Comparison of ENCODE assay signal across 8 mouse cellular contexts in genomic region chr3:52180306-52180705, GRCm38 (mm10).
A peak's percentile ranks its signal among the peaks of the same experiment; 100 is the strongest.
DNase-seq lines count a peak whose midpoint lies in the region; ATAC-seq and TF ChIP-seq lines count a peak whose summit lies in the region.

No protein-coding gene starts in this region.

- no peaks in the 10 kb centered on the region for H3K9me3 ChIP-seq in hindbrain, postnatal 0 days (ENCODE audit: low read length)
- no peaks in the 10 kb centered on the region for H3K9me3 ChIP-seq in midbrain, embryonic 11.5 days (ENCODE audit: control insufficient read depth, low read length)

- TF ChIP-seq POLR2A in embryonic fibroblast, embryonic 13.5 days (IDR thresholded peaks at IDR 0.05; ENCODE audit: low read depth, low read length) = no peak

- no peaks in the 10 kb centered on the region for H3K27me3 ChIP-seq in hindbrain, postnatal 0 days (ENCODE audit: insufficient read depth, low read length)
- no peaks in the 10 kb centered on the region for H3K27me3 ChIP-seq in midbrain, embryonic 11.5 days (ENCODE audit: control insufficient read depth, insufficient read depth, low read length)

- intact Hi-C loops in left cerebral cortex, postnatal 10 days (cut with DNase I) = no loop called here

- peak overlapping the region; percentile 37 for H3K4me2 ChIP-seq in hindbrain, postnatal 0 days (ENCODE audit: low read depth, low read length)
- peak overlapping the region; percentile 3; the same call in 1 of the 2 replicates for H3K4me2 ChIP-seq in midbrain, embryonic 11.5 days

- H3K4me3 ChIP-seq in embryonic fibroblast, embryonic 13.5 days (ENCODE audit: insufficient read depth, low read length) = no peak overlapping the region
- H3K4me3 ChIP-seq in hindbrain, postnatal 0 days (ENCODE audit: low read length) = no peak overlapping the region
- H3K4me3 ChIP-seq in midbrain, embryonic 11.5 days (ENCODE audit: low read depth, low read length) = no peak overlapping the region

- no peaks in the 10 kb centered on the region for H3K36me3 ChIP-seq in hindbrain, postnatal 0 days (ENCODE audit: insufficient read depth, low read length)
- no peaks in the 10 kb centered on the region for H3K36me3 ChIP-seq in midbrain, embryonic 11.5 days (ENCODE audit: control insufficient read depth, insufficient read depth, low read length)

- no peak for TF ChIP-seq CTCF in embryonic fibroblast, embryonic 13.5 days (IDR thresholded peaks at IDR 0.05; ENCODE audit: borderline replicate concordance, insufficient read depth, low read length)
- TF ChIP-seq CTCF in hindbrain, postnatal 0 days (IDR thresholded peaks at IDR 0.05; ENCODE audit: low read depth) = no peak

- peaks cover 15% of the 10 kb centered on the region for H3K4me1 ChIP-seq in embryonic fibroblast, embryonic 13.5 days (ENCODE audit: control insufficient read depth, insufficient read depth, low read length)
- peaks cover 20% of the 10 kb centered on the region for H3K4me1 ChIP-seq in hindbrain, postnatal 0 days (ENCODE audit: insufficient read depth, low read length)
- peaks cover 26% of the 10 kb centered on the region for H3K4me1 ChIP-seq in midbrain, embryonic 11.5 days (ENCODE audit: control insufficient read depth, insufficient read depth, low read length)

- 0 out of 2 replicates have a peak overlapping the region, but pooled peaks have one; percentile 2 for H3K9ac ChIP-seq in hindbrain, postnatal 0 days (replicated peaks; ENCODE audit: low read length)
- H3K9ac ChIP-seq in midbrain, embryonic 11.5 days (ENCODE audit: low read length) = peak overlapping the region; percentile 52; the same call in 1 of the 2 replicates

- DNase-seq in cerebellum, adult 8-10 months = no peak
- DNase-seq in hindbrain, postnatal 0 days (ENCODE audit: low spot score) = no peak
- peak; percentile 92 for DNase-seq in midbrain, embryonic 11.5 days (ENCODE audit: low spot score, missing footprints)
- no peak for DNase-seq in left cerebral cortex, postnatal 10 days (ENCODE audit: extremely low spot score in 1 of 2, low spot score in 2 of 2)

- peak overlapping the region; percentile 94 for H3K27ac ChIP-seq in embryonic fibroblast, embryonic 13.5 days (ENCODE audit: insufficient read depth, low read length)
- peak overlapping the region; percentile 70 for H3K27ac ChIP-seq in hindbrain, postnatal 0 days
- H3K27ac ChIP-seq in midbrain, embryonic 11.5 days (ENCODE audit: low read depth, low read length) = peak overlapping the region; percentile 92

- 16% methylated on average over 8 of the region's 8 CpGs for WGBS in hindbrain, postnatal 0 days
- WGBS in midbrain, embryonic 11.5 days = 34% methylated on average over 8 of the region's 8 CpGs

- ATAC-seq in cerebellum, adult (ENCODE audit: insufficient number of reproducible peaks, low FRiP score, low TSS enrichment) = 0 out of 2 replicates have a peak, but pooled peaks have one; percentile 4
- no peak for ATAC-seq in hindbrain, postnatal 0 days
- ATAC-seq in midbrain, embryonic 11.5 days (ENCODE audit: low FRiP score) = peak; percentile 49
- no peak for ATAC-seq in megakaryocyte, adult 5-6 weeks (ENCODE audit: poor library complexity, severe bottlenecking)
- ATAC-seq in CD4-positive, CD25-positive, alpha-beta regulatory T cell, adult 4 months = no peak

Comparison
In these comparisons a context has a peak if more than half of its experiments do, and no peak if none do; other contexts are left out.
1. ATAC-seq: peak in cerebellum, adult (single experiment) and midbrain, embryonic 11.5 days (single experiment); none in hindbrain, postnatal 0 days (single experiment), megakaryocyte, adult 5-6 weeks (single experiment) and CD4-positive, CD25-positive, alpha-beta regulatory T cell, adult 4 months (single experiment).
2. Peak in every context shown above with its lines, with median percentiles within 50 percentile points of each other: H3K27ac ChIP-seq.